Mouse (Mus musculus): ENCODE data around the gene Trim14. TPM values are rescaled to one million over a fixed set of nuclear protein-coding genes. Genes with fewer than 3 reads are reported as not detected.
A peak's percentile ranks its signal among the peaks of the same experiment; 100 is the strongest.

Gene Trim14
- total RNA-seq, 2 experiments from 2014 or later, result 1.2 to 1.3 TPM

- intact Hi-C loops (cut with DNase I), result loop anchor here (1.0 kb wide), 1 partner anchor 62 kb away; the partner anchor contains the start of gene Trmo
- DNase-seq (ENCODE audit: low spot score in 2 of 2), result peak; percentile 81 to 85
Observed at GRCm38 (mm10) chr4:46451240-46451757, 84.6 kb downstream of the Trim14 start.

- intact Hi-C loops (cut with DNase I), result loop anchor here (1.0 kb wide), 1 partner anchor 61 kb away; the partner anchor contains the start of gene Trmo
- DNase-seq (ENCODE audit: low spot score in 2 of 2), result peak; percentile 92
Observed at GRCm38 (mm10) chr4:46450519-46451131, 85.3 kb downstream of the Trim14 start, which contains the start of gene Anp32b. Anp32b (plus strand) TSS chr4:46450902.

- intact Hi-C loops (cut with DNase I), result no loop called here
- DNase-seq (ENCODE audit: low spot score in 2 of 2), result no peak
Observed at GRCm38 (mm10) chr4:46450020-46450518, 85.9 kb downstream of the Trim14 start.

GRCm38 (mm10) chr4:46448886-46449285, 87.1 kb downstream of the Trim14 start:
- intact Hi-C loops (cut with DNase I), result no loop called here
- DNase-seq (ENCODE audit: low spot score in 2 of 2), result no peak

GRCm38 (mm10) chr4:46447461-46447860, 88.5 kb downstream of the Trim14 start:
- intact Hi-C loops (cut with DNase I), result no loop called here
- DNase-seq (ENCODE audit: low spot score in 2 of 2), result no peak

- intact Hi-C loops (cut with DNase I), result no loop called here
- DNase-seq (ENCODE audit: low spot score in 2 of 2), result no peak
Observed at GRCm38 (mm10) chr4:46445237-46445945, 90.5 kb downstream of the Trim14 start.

Other genes with a start within 250 kb of the Trim14 start
- gene Foxe1, start 192.5 kb downstream of the Trim14 start, total RNA-seq (2021), result not detected
- gene Trmo, start 146.7 kb downstream of the Trim14 start, total RNA-seq (2021), result 1 to 10 TPM; 3.6 to 4.9 TPM
- not detected for gene Hemgn, start 122.6 kb downstream of the Trim14 start, total RNA-seq (2021)
- 10 to 100 TPM; 38.3 to 47.4 TPM for gene Anp32b, start 85.2 kb downstream of the Trim14 start, total RNA-seq (2021)
- gene Nans, start 46.9 kb downstream of the Trim14 start, total RNA-seq (2021), result 10 to 100 TPM; 16.6 to 17.6 TPM
- gene Coro2a, start 66.1 kb upstream of the Trim14 start, total RNA-seq (2021), result 10 to 100 TPM; 27.2 to 29.4 TPM
- gene Tbc1d2, start 114.1 kb upstream of the Trim14 start, total RNA-seq (2021), result 1 to 10 TPM; 2.7 to 3.8 TPM